Mouse (Mus musculus) heart, embryonic 12.5 days (tissue): ENCODE data around the gene Gm14296. TPM values are rescaled to one million over a fixed set of nuclear protein-coding genes. Genes with fewer than 3 reads are reported as not detected.
"Not testable (repeated sequence)": the region's sequence is repeated elsewhere in the genome, so short reads cannot be mapped to it uniquely, and the experiment has no call there.

Experiments used
- ATAC-seq: fragments of 200-750 bp; cut with Nextera tagmentation; 2 replicates; pipeline ENCODE4 v1.8.0; 2017; ENCODE audit warnings: moderate TSS enrichment, moderate library complexity; ENCODE audit not compliant: insufficient number of reproducible peaks, low FRiP score
- H3K27ac ChIP-seq: fragments of 300-500 bp; sonication (generic); 2 replicates; pipeline ENCODE4 v1.5.1; 2016; ENCODE audit warnings: mild to moderate bottlenecking, moderate library complexity; ENCODE audit not compliant: poor library complexity, severe bottlenecking
- H3K27me3 ChIP-seq: fragments of 300-500 bp; sonication (generic); replicated peaks from 2 replicates; pipeline ENCODE4 v1.6.1; 2016; ENCODE audit warnings: mild to moderate bottlenecking, moderate library complexity
- H3K36me3 ChIP-seq: fragments of 300-500 bp; sonication (generic); 2 replicates; pipeline ENCODE4 v1.6.1; 2016; ENCODE audit warnings: mild to moderate bottlenecking, moderate library complexity
- H3K4me1 ChIP-seq: fragments of 300-500 bp; sonication (generic); replicated peaks from 2 replicates; pipeline ENCODE4 v1.6.1; 2016; ENCODE audit warnings: mild to moderate bottlenecking
- H3K4me2 ChIP-seq: fragments of 300-500 bp; sonication (generic); 2 replicates; pipeline ENCODE4 v1.6.1; 2016; ENCODE audit warnings: mild to moderate bottlenecking, moderate library complexity
- H3K4me3 ChIP-seq: fragments of 300-500 bp; sonication (generic); 2 replicates; pipeline ENCODE4 v1.5.1; 2016; ENCODE audit warnings: mild to moderate bottlenecking
- H3K9ac ChIP-seq: fragments of 300-500 bp; sonication (generic); 2 replicates; pipeline ENCODE4 v1.6.1; 2016; ENCODE audit warnings: mild to moderate bottlenecking, moderate library complexity
- H3K9me3 ChIP-seq: fragments of 300-500 bp; sonication (generic); replicated peaks from 2 replicates; pipeline ENCODE4 v1.6.1; 2016; ENCODE audit warnings: mild to moderate bottlenecking, moderate library complexity
- WGBS: fragments of 180-500 bp; shearing (Covaris S2); methylation state at CpG from one replicate; pipeline ENCODE4 v1.1.7; 2016; 5-methylcytosine and 5-hydroxymethylcytosine counted together
- polyA plus RNA-seq: library from polyadenylated mRNA; unstranded; fragments of >200 nt; fragmentation: Nextera tagmentation; extraction: Ambion mirVana; gene quantifications from 2 replicates; pipeline ENCODE4 v1.2.1, GENCODE M21; 2016

The Gm14296 gene
- polyA plus RNA-seq, result 9.9 and 10.6 TPM in 2 replicates

GRCm38 (mm10) chr2:176927709-176928108, at the start of gene Gm14296:
Gm14296 (minus strand) TSS chr2:176927809.
- ATAC-seq, H3K4me2 ChIP-seq, H3K27me3 ChIP-seq, H3K9me3 ChIP-seq, H3K27ac ChIP-seq, H3K9ac ChIP-seq, H3K4me3 ChIP-seq, H3K36me3 ChIP-seq, H3K4me1 ChIP-seq: not testable (repeated sequence)
- WGBS, result no CpG with 5 or more reads among the region's 2 CpGs

- no CpG with 5 or more reads among the region's 1 CpGs for WGBS
- H3K9me3 ChIP-seq, H3K27ac ChIP-seq, H3K4me1 ChIP-seq, H3K36me3 ChIP-seq, ATAC-seq, H3K9ac ChIP-seq, H3K27me3 ChIP-seq, H3K4me2 ChIP-seq, H3K4me3 ChIP-seq: not testable (repeated sequence)
These were observed 22.1 kb downstream of the Gm14296 start for GRCm38 (mm10) chr2:176905464-176905863.

Other genes starting within 250 kb of the Gm14296 start
- 22.6 and 24.4 TPM in 2 replicates for gene Gm14305, start 219.5 kb downstream of the Gm14296 start, polyA plus RNA-seq
- 14.3 TPM in 2 replicates for gene Gm14295, start 129.2 kb downstream of the Gm14296 start, polyA plus RNA-seq
- gene Gm14408, start 96.7 kb downstream of the Gm14296 start, polyA plus RNA-seq, result not detected in 2 replicates
- gene Gm14419, start 73.1 kb upstream of the Gm14296 start, polyA plus RNA-seq, result 9.9 and 10.6 TPM in 2 replicates
- not detected in 2 replicates for gene Gm14401, start 146.5 kb upstream of the Gm14296 start, polyA plus RNA-seq